Mouse (Mus musculus): ENCODE measurements around the gene Olfr1044.

DNA sequence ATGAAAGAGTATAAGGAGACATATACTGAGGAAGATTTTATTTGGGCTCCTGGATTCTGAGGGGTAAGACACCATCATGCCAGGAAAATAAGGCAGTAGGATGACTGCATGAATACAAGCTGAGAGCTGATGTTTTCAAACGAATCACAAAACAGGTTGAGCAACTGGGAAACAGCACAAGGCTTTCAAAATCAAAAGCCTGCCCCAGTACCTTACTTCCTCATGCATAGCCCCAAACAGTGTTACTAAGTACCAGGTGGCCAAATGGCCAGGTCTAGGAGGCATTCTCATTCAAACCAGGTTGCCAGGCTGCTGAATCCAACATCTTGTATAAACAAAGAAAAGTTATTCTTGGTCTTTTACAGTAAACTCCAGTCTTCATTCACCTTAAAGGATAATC, 18.2 kb upstream of the Olfr1044 start:
- no peak for TF ChIP-seq JUND (conservative IDR thresholded peaks at IDR 0.05; ENCODE audit: low read depth, low read length)
- no peak for TF ChIP-seq POLR2A (IDR thresholded peaks at IDR 0.05; ENCODE audit: low read depth, low read length)
- no peak for TF ChIP-seq CTCF (conservative IDR thresholded peaks at IDR 0.05 in 1 of 2, IDR thresholded peaks at IDR 0.05 in 1 of 2; ENCODE audit: low read depth in 2 of 2, low read length in 2 of 2)
- TF ChIP-seq E2F4 (IDR thresholded peaks at IDR 0.05; ENCODE audit: insufficient replicate concordance, low read depth, low read length) = no peak
- no peak for TF ChIP-seq EP300 (IDR thresholded peaks at IDR 0.05; ENCODE audit: low read length)
- no peak for TF ChIP-seq SMC3 (IDR thresholded peaks at IDR 0.05; ENCODE audit: low read depth, low read length)
- no peak for TF ChIP-seq MEF2A (IDR thresholded peaks at IDR 0.05; ENCODE audit: borderline replicate concordance, low read depth, low read length)

All from CH12.LX (cell line).